Mouse (Mus musculus): Measurements from ENCODE around the gene Dtl. TPM values are rescaled to one million over a fixed set of nuclear protein-coding genes. Genes with fewer than 3 reads are reported as not detected.
A peak's percentile ranks its signal among the peaks of the same experiment; 100 is the strongest.

Gene Dtl
- total RNA-seq (2021), result 1 to 10 TPM in 1 of 2 experiments, under 1 TPM in 1; 0.61 to 1.1 TPM
- long read RNA-seq, experiment 1, result 0 reads
- long read RNA-seq, experiment 2, full-length matches to known transcripts, result 1 of 1 reads
- long read RNA-seq, experiment 2, partial matches to known transcripts, result 0 of 1 reads
- long read RNA-seq, experiment 2, other reads (novel, unspliced or antisense), result 0 of 1 reads

DNA sequence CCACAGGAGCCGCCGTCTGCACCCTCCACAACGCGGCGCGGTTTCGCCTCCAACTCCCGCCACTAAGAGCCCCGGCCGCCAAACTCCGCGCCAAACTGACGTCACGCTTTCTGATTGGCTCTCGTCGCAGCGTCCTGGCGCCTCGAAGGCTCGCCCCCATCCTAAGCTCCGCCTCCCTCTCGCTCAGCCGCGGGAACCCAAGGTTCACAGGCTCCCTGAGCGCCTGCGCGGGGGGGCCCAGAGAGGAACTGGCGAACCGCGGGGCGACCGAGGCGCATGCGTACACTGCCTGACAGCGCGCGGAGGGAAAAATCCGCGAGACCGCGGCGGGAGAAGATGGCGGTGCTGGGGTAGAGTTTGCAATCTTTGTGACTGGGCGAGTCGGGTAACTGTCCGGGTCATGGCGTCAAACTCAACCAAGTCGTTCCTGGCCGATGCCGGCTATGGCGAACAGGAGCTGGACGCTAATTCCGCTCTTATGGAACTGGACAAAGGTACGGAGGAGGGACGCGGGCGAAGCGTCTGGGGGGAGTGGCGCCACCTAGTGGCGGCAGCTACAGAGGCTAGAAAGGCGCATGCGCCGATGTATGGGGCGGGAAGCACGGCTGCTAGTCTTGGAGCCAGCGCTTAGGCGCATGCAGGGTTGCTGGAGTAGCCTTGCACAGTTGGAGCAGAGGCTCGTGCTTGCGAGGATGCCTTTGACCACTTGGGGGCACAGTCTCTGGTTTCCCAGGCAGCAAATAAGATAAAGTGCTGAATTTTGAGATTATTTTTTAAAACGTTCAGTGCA, at the start of gene Dtl, which contains the start of gene Ints7:
Dtl (minus strand) TSS at position 87 of the 790 bp plus-strand sequence.
Ints7 (plus strand) TSS at position 179 of the 790 bp plus-strand sequence.
- H3K27ac ChIP-seq, result peak within 1 kb of the TSS; percentile 93
- peak within 1 kb of the TSS; percentile 95 for H3K4me3 ChIP-seq
- peak; percentile 99 for TF ChIP-seq CTCF (conservative IDR thresholded peaks at IDR 0.05)
- DNase-seq (ENCODE audit: low spot score in 2 of 2), result peak; percentile 98 to 99

DNA sequence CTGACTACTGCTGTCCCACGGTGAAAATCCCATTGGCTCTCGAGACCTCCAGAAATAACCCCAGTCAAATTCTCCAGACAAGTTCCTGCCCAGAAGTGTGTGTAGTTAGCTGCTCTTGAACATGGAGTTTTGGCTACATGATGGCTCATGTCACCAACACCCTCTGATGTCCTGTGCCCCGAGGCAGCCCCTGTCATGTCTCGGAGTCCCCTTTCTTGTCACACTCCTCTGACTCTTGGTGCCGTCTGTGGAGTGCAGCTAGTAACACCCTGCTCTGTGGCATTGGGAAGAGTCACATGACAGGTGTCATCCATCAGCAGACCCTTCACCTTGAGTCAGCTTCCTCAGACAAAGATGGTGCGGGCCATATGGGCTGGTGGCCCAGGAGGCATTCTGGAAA, 49.7 kb upstream of the Dtl start:
- DNase-seq (ENCODE audit: low spot score in 2 of 2), result no peak
- no peak for TF ChIP-seq CTCF (conservative IDR thresholded peaks at IDR 0.05)
- no peak overlapping the region for H3K4me3 ChIP-seq
- no peak overlapping the region for H3K27ac ChIP-seq

DNA sequence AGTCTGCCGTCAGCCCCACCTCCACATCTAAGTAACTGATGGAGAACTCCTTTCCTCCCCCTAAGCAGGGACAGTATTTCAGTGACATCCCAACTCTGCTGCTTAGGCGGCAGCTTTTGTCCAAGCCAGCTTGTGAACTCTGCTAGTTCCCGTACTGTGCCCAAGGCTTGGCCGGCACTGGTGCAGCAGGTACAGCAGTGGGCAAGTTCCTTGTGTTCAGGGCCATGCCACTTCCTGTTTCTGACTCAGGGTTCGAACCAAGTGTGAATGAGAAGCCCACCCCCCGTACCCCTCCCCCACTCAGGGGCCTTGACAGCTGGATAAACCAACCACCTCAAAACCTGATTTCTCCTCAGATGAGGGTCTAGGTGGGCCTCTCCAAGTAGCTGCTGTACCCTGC, 49.1 kb upstream of the Dtl start:
- DNase-seq (ENCODE audit: low spot score in 2 of 2), result no peak
- H3K27ac ChIP-seq, result no peak overlapping the region
- H3K4me3 ChIP-seq, result no peak overlapping the region
- TF ChIP-seq CTCF (conservative IDR thresholded peaks at IDR 0.05), result no peak

DNA sequence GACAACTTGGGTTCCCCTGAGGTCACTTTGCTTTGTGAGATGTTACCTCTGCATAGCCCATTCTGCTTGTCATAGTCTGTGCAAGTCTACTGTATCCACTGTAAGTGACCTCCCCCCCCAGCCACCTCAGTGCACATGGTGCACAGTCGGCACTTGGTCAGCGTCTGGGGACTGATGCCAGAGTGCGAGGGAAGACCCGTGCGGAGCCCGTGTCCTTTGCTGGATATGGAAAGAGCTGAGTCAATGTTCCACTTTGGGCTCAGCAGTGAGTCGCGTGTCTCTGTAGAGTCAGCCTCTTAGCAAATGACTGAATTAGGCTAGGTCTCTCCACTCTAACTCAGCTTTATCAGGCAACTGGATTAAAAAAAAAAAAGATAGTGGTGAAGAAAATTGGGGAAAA, 47.5 kb upstream of the Dtl start:
- no peak for TF ChIP-seq CTCF (conservative IDR thresholded peaks at IDR 0.05)
- Histone ChIP-seq H3K27ac (no peak overlapping the region), H3K4me3 (no peak overlapping the region)
- no peak for DNase-seq (ENCODE audit: low spot score in 2 of 2)

DNA sequence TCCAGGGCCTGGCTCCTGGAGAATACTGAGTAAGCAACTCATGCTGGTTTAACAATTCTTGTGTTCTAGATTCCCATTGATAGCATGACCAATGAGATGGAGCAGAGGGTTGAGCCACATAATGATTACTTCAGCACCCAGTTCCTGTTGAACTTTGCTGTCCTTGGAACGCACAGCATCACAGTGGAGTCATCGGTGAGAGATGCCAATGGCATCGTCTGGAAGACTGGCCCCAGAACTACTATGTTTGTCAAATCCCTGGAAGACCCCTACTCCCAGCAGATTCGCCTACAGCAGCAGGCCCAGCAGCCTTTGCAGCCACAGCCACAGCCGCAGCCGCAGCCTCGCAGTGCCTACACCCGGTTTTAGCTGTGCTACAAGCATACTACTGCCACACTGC, 45.8 kb upstream of the Dtl start:
- no peak overlapping the region for H3K4me3 ChIP-seq
- DNase-seq (ENCODE audit: low spot score in 2 of 2), result no peak
- TF ChIP-seq CTCF (conservative IDR thresholded peaks at IDR 0.05), result no peak
- no peak overlapping the region for H3K27ac ChIP-seq

DNA sequence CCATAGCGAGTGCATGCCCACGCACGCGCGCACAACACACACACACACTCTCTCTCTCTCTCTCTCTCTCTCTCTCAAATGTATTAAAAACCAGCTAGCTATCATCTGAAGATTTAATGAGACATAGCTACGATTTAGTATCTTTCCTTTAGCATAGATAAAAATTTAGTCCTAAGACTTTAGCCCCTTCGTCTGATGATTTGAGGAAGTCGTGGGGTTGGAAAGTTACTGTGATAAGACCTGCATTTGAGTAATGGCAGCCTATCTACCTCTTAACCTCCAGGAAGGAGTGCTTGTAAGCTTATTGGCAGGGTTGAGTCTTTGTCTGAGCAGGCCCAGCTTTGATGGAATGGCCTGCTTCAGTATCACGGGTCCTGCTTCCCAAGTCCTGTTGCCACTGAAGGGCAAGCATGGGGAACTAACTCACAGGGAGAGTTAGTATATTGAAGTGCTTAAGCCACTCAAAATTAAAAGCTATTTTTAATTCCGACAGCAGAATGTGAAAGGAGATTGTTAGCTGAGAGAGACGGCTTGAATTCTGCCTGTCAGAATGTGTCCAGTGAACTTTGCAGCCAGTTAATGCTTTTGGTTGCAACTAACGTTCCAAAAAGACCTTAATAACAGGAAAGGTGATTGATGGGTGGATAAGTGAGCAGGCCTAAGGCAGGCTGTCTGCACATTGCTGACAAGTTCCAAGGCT, 42.9 kb upstream of the Dtl start:
- no peak for DNase-seq (ENCODE audit: low spot score in 2 of 2)
- TF ChIP-seq CTCF (conservative IDR thresholded peaks at IDR 0.05), result no peak
- H3K4me3 ChIP-seq, result no peak overlapping the region
- H3K27ac ChIP-seq, result no peak overlapping the region

DNA sequence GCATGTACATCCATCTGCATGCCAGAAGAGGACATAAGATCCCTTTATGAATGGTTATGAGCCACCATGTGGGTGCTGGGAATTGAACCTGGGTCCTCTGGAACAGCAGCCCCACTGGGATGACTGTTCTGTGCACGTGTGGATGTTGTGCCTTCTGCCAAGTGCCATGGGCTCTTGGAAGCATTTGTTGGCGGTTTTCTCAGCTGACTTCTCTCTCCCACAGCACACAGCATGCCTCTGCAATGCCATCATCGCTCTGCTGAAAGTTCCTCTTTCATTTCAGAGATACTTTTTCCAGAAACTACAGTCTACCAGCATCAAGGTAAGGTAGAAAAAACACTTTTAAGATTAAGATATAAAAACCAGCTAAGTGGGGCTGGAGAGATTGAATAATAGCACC, 42.2 kb upstream of the Dtl start:
- no peak for TF ChIP-seq CTCF (conservative IDR thresholded peaks at IDR 0.05)
- no peak for DNase-seq (ENCODE audit: low spot score in 2 of 2)
- H3K4me3 ChIP-seq, result no peak overlapping the region
- H3K27ac ChIP-seq, result no peak overlapping the region

DNA sequence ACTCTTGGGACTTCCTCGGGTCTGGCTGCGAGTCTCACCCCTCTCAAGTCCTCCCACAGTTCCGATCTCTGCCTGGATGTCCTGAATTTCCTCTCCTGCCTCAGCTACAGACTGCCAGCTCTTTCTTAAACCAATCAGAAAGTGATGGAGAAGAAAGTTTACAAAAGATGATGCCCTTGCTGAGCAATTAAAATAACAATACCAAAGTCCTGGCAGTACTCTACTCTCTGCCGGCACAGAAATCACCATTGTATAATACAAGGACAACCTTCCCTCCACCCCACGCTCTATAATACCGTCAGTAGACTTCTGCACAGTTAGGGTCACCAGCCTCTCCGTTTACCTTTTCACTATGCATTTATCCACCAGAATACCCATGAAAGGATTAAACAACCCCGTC, 40.9 kb upstream of the Dtl start:
- no peak for TF ChIP-seq CTCF (conservative IDR thresholded peaks at IDR 0.05)
- DNase-seq (ENCODE audit: low spot score in 2 of 2), result no peak
- H3K27ac ChIP-seq, result no peak overlapping the region
- H3K4me3 ChIP-seq, result no peak overlapping the region

DNA sequence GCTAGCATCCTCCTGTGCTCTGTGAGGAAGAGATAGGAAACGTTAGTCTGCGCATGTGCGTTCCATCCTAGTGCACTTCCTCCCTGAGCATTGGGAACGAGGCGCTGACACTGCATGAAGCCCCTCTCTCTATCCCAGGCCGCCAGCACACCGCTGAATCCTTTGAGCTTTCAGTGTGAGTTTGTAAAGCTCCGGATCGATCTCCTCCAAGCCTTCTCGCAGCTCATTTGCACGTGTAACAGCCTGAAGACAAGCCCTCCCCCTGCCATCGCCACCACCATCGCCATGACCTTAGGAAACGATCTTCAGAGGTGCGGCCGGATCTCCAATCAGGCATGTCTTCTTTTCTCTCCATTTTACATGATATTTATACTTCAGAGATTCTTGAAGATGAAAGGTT, 37.5 kb upstream of the Dtl start:
- Histone ChIP-seq H3K4me3 (no peak overlapping the region), H3K27ac (no peak overlapping the region)
- no peak for DNase-seq (ENCODE audit: low spot score in 2 of 2)

DNA sequence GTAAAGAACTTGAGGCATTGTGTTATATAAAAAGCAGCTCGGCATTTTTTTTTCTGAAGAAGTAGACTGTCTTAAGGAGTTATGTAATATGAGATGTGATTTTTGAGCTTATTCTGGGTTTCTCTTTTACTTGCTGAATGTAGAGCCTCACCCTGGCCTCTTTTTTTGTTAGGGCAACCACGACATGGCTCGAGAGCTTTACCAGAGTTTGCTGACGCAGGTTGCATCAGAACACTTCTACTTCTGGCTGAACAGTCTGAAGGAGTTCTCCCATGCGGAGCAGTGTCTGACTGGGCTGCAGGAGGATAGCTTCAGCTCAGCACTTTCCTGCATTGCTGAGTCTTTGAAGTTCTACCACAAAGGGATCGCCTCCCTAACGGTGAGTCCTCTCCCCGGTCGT, 36.3 kb upstream of the Dtl start:
- H3K27ac ChIP-seq, result peak overlapping the region; percentile 33; the same call in 1 of the 2 replicates
- no peak overlapping the region for H3K4me3 ChIP-seq
- no peak for DNase-seq (ENCODE audit: low spot score in 2 of 2)
- no peak for TF ChIP-seq CTCF (conservative IDR thresholded peaks at IDR 0.05)

More for the DNA sequence above, 37.5 kb upstream of the Dtl start:
- no peak for TF ChIP-seq CTCF (conservative IDR thresholded peaks at IDR 0.05)

DNA sequence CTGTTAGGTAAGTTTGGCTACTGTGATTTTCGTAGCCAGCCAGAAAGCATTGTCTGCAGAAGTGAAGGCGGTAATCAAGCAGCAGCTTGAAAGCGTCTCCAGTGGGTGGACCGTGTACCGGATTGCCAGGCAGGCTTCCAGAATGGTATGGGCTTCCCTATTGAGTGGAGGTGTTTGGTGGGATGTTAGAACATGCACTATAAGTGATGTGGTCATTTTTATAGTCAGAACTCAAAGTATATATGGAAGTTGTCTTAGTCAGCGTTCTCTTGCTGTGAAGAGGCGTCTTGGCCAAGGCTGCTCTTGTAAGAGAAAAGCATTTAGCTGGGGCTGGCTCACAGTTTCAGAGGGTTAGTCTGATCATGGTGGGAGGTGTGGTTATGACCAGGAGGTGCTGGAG, 35.0 kb upstream of the Dtl start:
- H3K4me3 ChIP-seq, result no peak overlapping the region
- peak in 1 of 2 experiments; percentile 20 for DNase-seq (ENCODE audit: low spot score in 2 of 2)
- TF ChIP-seq CTCF (conservative IDR thresholded peaks at IDR 0.05), result no peak
- H3K27ac ChIP-seq, result no peak overlapping the region

DNA sequence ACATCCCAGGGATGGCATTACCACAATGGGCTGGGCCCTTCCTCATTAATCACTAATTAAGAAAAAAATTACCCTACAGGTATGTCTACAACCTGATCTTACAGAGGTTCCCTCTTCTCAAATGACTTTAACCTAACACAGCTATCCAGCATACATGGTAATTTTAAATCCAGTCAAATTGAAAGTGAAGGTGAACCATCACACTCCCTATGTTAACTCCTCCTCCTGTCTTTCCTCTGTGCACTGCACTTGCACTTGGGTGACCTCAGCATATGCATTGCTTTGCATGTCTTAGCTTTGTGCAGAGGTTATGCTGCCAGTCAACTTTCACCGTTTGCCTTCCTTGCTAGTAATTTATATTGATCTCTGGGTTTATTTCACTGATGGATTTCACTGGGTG, 34.2 kb upstream of the Dtl start:
- no peak for DNase-seq (ENCODE audit: low spot score in 2 of 2)
- Histone ChIP-seq H3K4me3 (no peak overlapping the region), H3K27ac (no peak overlapping the region)
- TF ChIP-seq CTCF (conservative IDR thresholded peaks at IDR 0.05), result no peak

DNA sequence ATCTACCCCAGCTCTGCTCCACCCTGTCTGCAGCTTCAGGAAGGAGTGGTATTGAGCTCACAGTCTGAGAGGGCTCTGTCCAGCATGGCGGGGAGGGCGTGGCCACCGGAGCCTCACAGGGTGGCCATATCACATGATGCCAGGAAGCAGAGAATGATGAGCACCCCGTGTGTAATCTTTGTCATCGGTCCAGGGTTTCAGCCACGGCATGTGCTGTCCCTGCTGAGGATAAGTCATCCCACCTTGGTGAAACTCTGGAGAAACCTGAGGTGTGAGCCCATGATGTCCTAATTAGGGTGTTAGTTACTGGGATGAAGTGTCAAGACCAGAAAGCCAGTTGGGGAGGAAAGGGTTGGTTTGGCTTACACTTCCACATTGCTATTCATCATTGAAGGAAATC, 33.7 kb upstream of the Dtl start:
- no peak overlapping the region for H3K4me3 ChIP-seq
- TF ChIP-seq CTCF (conservative IDR thresholded peaks at IDR 0.05), result no peak
- no peak for DNase-seq (ENCODE audit: low spot score in 2 of 2)
- no peak overlapping the region for H3K27ac ChIP-seq

Data from layer of hippocampus, adult 2 months (tissue).